Mouse (Mus musculus) neural tube, embryonic 15.5 days (tissue): ENCODE results near the gene Ccdc151. TPM values are rescaled to one million over a fixed set of nuclear protein-coding genes. Genes with fewer than 3 reads are reported as not detected.

Source experiments
- ATAC-seq: fragments of 200-750 bp; cut with Nextera tagmentation; 2 replicates; pipeline ENCODE4 v1.8.0; 2017; ENCODE audit warnings: mild to moderate bottlenecking, moderate TSS enrichment, moderate library complexity; ENCODE audit not compliant: low FRiP score
- H3K27ac ChIP-seq: fragments of 300-500 bp; sonication (generic); replicated peaks from 2 replicates; pipeline ENCODE4 v1.5.1; 2015; ENCODE audit warnings: mild to moderate bottlenecking, inconsistent platforms
- H3K27me3 ChIP-seq: fragments of 300-500 bp; sonication (generic); replicated peaks from 2 replicates; pipeline ENCODE4 v1.6.1; 2015; ENCODE audit warnings: inconsistent platforms
- H3K36me3 ChIP-seq: fragments of 300-500 bp; sonication (generic); 2 replicates; pipeline ENCODE4 v1.6.1; 2015; ENCODE audit warnings: inconsistent platforms
- H3K4me1 ChIP-seq: fragments of 300-500 bp; sonication (generic); 2 replicates; pipeline ENCODE4 v1.6.1; 2015; ENCODE audit warnings: inconsistent platforms
- H3K4me2 ChIP-seq: fragments of 300-500 bp; sonication (generic); 2 replicates; pipeline ENCODE4 v1.6.1; 2015; ENCODE audit warnings: inconsistent platforms, mild to moderate bottlenecking, moderate library complexity
- H3K4me3 ChIP-seq: fragments of 300-500 bp; sonication (generic); replicated peaks from 2 replicates; pipeline ENCODE4 v1.5.1; 2015; ENCODE audit warnings: mild to moderate bottlenecking, inconsistent platforms
- H3K9ac ChIP-seq: fragments of 300-500 bp; sonication (generic); replicated peaks from 2 replicates; pipeline ENCODE4 v1.6.1; 2015; ENCODE audit warnings: mild to moderate bottlenecking, inconsistent platforms
- H3K9me3 ChIP-seq: fragments of 300-500 bp; sonication (generic); replicated peaks from 2 replicates; pipeline ENCODE4 v1.6.1; 2016; ENCODE audit warnings: inconsistent platforms
- WGBS: fragments of 180-500 bp; shearing (Covaris S2); methylation state at CpG from one replicate; pipeline ENCODE4 v1.1.7; 2015; ENCODE audit warnings: mixed read lengths; 5-methylcytosine and 5-hydroxymethylcytosine counted together
- polyA plus RNA-seq: library from polyadenylated mRNA; unstranded; fragments of >200 nt; fragmentation: Nextera tagmentation; extraction: Ambion mirVana; gene quantifications from 2 replicates; pipeline ENCODE4 v1.2.1, GENCODE M21; 2015

The Ccdc151 gene
- polyA plus RNA-seq, 1 experiment from 2014 or later = 4.0 TPM

DNA sequence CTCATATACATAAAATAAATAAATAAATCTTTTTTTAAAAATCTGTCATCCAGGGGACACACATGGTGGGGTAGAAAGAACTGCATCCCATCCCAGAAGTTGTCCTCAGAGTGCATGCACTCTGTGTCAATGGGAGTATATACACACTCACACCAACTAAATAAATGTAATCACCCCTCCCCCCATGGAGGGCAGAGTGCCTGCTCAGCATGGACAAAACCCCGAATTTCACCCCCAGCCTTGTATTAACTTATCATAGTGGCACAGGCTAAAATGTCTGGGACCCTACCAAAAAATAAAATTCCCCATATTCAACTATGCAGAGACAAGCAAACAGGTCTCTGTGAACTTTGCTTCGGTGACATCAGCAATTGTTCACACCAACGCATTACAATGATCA is 47.8 kb downstream of the Ccdc151 start:
- Histone ChIP-seq H3K4me3 (no peak overlapping the region; the same call in 1 of the 2 replicates), H3K36me3 (no peaks in the 10 kb centered on the region)
- WGBS = 73% methylated on average over 3 of the region's 3 CpGs

DNA sequence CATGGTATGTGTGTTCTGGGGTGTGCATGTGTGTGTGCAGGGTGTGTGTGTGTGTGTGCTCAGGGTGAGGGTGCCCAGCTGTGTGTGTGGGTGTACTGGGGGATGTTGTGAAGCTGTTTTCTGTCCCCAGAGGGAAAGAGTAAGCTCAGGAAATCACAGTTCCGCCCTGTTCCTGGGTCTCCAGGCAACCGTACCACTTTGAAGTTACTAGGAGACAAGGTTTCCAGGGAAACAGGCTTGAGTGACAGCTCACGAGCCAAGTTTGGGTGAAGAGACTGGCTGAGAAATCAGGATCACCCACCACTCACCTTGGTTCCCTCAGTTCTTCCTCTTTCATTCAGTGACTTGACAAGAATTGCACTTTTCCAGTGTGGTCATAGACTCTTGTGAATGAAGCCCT is 48.8 kb downstream of the Ccdc151 start:
- no peak overlapping the region for H3K4me2 ChIP-seq

More for the DNA sequence above, 47.8 kb downstream of the Ccdc151 start:
- peaks cover 9% of the 10 kb centered on the region for H3K4me1 ChIP-seq
- H3K9ac ChIP-seq = no peak overlapping the region
- ATAC-seq = no peak
- H3K9me3 ChIP-seq = no peaks in the 10 kb centered on the region
- H3K27ac ChIP-seq = no peak overlapping the region
- peak overlapping the region; percentile 68 for H3K4me2 ChIP-seq
- H3K27me3 ChIP-seq = peaks cover 8% of the 10 kb centered on the region

DNA sequence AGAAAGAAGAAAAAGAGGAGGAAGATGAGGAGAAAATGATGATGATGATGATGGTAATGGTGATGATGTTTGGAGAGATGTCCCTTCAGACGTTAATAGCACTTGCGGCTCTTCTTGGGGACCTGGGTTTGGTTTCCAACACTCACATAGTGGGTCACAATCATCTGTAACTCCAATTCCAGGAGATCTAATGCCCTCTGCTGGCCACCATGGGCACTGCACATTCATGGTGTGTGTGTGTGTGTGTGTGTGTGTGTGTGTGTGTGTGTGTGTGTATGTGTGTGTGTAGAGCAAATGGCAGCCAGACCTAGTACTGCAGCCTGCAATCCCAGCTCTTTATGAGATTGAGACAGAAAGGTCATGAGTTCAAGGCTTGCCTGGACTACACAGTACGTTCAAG is 50.5 kb downstream of the Ccdc151 start:
- no peak overlapping the region for H3K4me3 ChIP-seq
- peaks cover 9% of the 10 kb centered on the region for H3K4me1 ChIP-seq
- H3K9me3 ChIP-seq = no peaks in the 10 kb centered on the region
- no peak overlapping the region for H3K4me2 ChIP-seq
- H3K36me3 ChIP-seq = peaks cover 12% of the 10 kb centered on the region
- WGBS = 78% methylated on average over 3 of the region's 3 CpGs
- ATAC-seq = no peak
- no peak overlapping the region for H3K27ac ChIP-seq
- 0 out of 2 replicates have a peak, but pooled peaks cover 4% of the 10 kb centered on the region for H3K27me3 ChIP-seq
- H3K9ac ChIP-seq = no peak overlapping the region

More for the DNA sequence above, 48.8 kb downstream of the Ccdc151 start:
- Histone ChIP-seq H3K9ac (no peak overlapping the region), H3K4me3 (no peak overlapping the region), H3K36me3 (no peaks in the 10 kb centered on the region), H3K27me3 (no peaks in the 10 kb centered on the region), H3K9me3 (no peaks in the 10 kb centered on the region), H3K27ac (no peak overlapping the region), H3K4me1 (peaks cover 9% of the 10 kb centered on the region)
- WGBS = 18% methylated on average over 3 of the region's 3 CpGs
- ATAC-seq = no peak

DNA sequence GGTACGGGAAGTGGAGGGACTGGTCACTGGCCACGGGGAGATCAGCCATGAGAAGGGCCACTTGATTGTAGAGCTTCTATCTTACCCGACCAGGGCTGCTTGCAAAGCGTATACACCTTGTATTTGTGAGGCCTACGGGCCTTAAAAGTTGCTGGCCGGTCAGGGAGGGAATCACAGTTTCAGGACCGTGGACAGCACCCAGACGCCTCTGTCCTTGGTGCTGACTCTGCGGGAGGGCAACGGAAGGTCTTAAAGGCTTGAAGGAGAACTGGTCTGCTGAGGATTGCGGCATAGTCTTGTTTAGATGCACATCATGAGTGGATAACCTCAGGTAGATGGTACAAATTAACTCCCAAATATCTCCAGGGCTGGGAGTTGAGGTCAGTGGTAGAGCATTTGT is 52.1 kb downstream of the Ccdc151 start:
- H3K27me3 ChIP-seq = 0 out of 2 replicates have a peak, but pooled peaks cover 5% of the 10 kb centered on the region
- no peak overlapping the region for H3K4me2 ChIP-seq
- no peak overlapping the region for H3K27ac ChIP-seq
- peaks cover 3% of the 10 kb centered on the region; the same call in 1 of the 2 replicates for H3K4me1 ChIP-seq
- ATAC-seq = no peak
- WGBS = 18% methylated on average over 11 of the region's 11 CpGs
- no peak overlapping the region for H3K4me3 ChIP-seq
- H3K9me3 ChIP-seq = no peaks in the 10 kb centered on the region
- peaks cover 28% of the 10 kb centered on the region for H3K36me3 ChIP-seq
- H3K9ac ChIP-seq = no peak overlapping the region

DNA sequence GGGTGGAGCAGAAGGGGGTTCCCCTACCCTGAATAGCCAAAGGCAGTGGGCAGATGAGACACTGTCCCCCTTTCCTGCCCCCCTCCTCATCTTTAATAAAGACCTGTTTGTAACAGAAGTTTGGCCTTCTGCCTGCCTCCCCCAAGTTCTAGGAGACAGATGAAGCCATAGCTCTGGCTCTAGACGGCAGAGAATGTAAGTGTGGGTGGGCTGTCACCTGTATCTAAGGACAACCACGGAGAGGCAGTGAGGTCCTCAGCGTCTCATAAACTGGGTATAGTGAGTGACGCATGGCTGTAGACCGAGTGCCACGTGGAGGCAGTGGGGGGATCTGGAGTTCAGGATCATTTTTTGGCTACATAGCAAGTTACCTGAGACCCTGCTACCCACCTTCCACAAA is 53.6 kb downstream of the Ccdc151 start:
- WGBS = 63% methylated on average over 6 of the region's 6 CpGs
- no peak for ATAC-seq
- Histone ChIP-seq H3K27ac (no peak overlapping the region), H3K4me3 (no peak overlapping the region), H3K27me3 (0 out of 2 replicates have a peak, but pooled peaks cover 5% of the 10 kb centered on the region), H3K4me2 (no peak overlapping the region), H3K9ac (no peak overlapping the region), H3K36me3 (peaks cover 36% of the 10 kb centered on the region), H3K9me3 (no peaks in the 10 kb centered on the region), H3K4me1 (peaks cover 3% of the 10 kb centered on the region; the same call in 1 of the 2 replicates)

DNA sequence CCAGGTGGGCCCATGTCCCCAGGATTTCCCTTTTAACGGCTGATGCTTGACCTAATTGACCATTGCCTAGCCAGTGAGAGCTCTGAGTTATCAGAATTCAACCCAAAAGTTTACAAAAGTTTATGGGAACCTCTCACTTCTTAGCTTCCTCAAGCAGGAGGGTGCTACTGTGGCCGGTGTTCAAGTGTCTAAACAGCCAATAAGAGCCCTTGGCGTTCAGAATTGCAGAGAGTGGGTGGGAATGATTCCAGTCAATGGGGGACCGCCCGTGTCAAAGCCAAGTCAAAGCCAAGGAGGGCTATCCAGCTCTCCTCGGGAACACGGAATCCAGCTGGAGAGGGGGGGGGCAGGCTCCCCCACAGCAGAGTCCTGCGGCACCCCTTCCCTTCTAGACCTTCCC is 54.3 kb downstream of the Ccdc151 start:
- H3K4me2 ChIP-seq = no peak overlapping the region
- no peak for ATAC-seq
- H3K27ac ChIP-seq = no peak overlapping the region
- H3K9me3 ChIP-seq = no peaks in the 10 kb centered on the region
- H3K4me3 ChIP-seq = no peak overlapping the region
- H3K4me1 ChIP-seq = peaks cover 3% of the 10 kb centered on the region; the same call in 1 of the 2 replicates
- H3K9ac ChIP-seq = no peak overlapping the region
- 58% methylated on average over 8 of the region's 8 CpGs for WGBS
- 0 out of 2 replicates have a peak, but pooled peaks cover 5% of the 10 kb centered on the region for H3K27me3 ChIP-seq
- H3K36me3 ChIP-seq = peaks cover 36% of the 10 kb centered on the region

DNA sequence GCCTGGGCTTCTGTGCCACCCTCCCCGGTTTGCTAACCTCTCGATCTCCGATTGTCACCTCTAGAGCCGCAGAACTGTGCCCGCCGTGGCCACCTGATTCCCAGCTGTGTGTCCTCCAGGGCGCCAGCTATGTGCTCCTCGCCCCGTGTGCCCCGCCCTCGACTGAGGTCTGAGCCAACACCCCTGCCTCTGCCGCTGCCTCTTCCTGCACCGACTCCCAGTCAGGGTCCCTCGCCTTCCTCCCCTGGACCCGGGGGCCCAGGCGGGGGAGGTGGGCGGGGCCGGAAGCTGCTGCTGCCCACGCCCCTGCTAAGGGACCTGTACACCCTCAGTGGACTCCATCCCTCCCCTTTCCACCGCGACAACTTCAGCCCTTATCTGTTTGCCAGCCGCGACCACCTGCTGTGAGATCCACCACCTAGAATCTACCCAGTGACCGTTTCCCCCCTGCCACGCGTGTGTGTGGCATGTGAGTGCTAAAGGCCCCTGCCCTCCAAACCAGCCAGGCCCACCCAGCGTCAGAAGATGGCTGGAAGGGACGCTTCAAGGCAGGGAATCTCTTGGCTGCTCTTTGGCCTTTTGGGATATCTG is 54.8 kb downstream of the Ccdc151 start:
- Histone ChIP-seq H3K36me3 (peaks cover 36% of the 10 kb centered on the region), H3K9ac (no peak overlapping the region), H3K27me3 (0 out of 2 replicates have a peak, but pooled peaks cover 5% of the 10 kb centered on the region), H3K9me3 (no peaks in the 10 kb centered on the region), H3K4me2 (no peak overlapping the region), H3K27ac (no peak overlapping the region), H3K4me3 (no peak overlapping the region), H3K4me1 (peaks cover 3% of the 10 kb centered on the region; the same call in 1 of the 2 replicates)
- WGBS = 12% methylated on average over 26 of the region's 28 CpGs
- no peak for ATAC-seq

DNA sequence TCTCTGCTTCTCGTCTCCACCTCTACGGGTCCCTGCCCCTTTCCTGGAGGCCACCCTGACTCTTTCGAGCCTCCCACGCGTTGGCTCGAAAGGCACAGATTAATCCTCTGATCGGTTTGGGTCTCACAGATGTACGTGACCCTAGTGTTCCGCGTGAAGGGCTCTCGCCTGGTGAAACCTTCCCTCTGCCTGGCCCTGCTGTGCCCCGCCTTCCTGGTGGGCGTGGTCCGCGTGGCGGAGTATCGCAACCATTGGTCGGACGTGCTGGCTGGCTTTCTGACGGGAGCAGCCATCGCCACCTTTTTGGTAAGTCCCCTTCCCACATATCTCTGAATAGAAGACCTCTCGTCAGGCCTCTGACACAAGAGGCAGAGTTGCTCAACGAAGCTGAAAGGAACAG is 58.2 kb downstream of the Ccdc151 start:
- no peak overlapping the region for H3K4me3 ChIP-seq
- 22% methylated on average over 23 of the region's 23 CpGs for WGBS
- no peak overlapping the region for H3K4me2 ChIP-seq
- H3K4me1 ChIP-seq = peaks cover 5% of the 10 kb centered on the region
- no peak for ATAC-seq
- 0 out of 2 replicates have a peak, but pooled peaks cover 5% of the 10 kb centered on the region for H3K27me3 ChIP-seq
- H3K36me3 ChIP-seq = peaks cover 61% of the 10 kb centered on the region
- H3K9me3 ChIP-seq = no peaks in the 10 kb centered on the region
- no peak overlapping the region for H3K27ac ChIP-seq
- no peak overlapping the region for H3K9ac ChIP-seq

DNA sequence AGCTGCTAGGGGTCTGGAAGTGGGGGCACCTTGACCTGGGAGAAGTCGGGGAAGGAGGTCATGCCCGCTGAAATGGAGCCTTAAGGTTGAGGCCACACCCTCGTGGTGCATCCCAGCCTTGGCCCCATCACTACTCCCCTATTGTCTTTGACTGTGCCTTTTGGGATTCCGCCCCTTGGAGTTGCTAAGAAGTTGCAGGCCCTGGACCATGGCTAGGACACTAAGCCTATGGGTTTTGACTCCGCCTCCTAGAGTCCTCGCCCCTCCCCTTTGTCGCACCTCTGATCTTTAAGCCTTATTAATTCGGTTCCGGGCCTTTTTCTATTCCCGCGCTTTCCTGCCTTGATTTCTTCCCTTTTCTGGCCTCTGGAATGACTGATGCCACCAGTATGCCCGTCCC is 58.8 kb downstream of the Ccdc151 start:
- Histone ChIP-seq H3K27me3 (0 out of 2 replicates have a peak, but pooled peaks cover 5% of the 10 kb centered on the region), H3K36me3 (peaks cover 64% of the 10 kb centered on the region), H3K4me2 (no peak overlapping the region), H3K4me3 (no peak overlapping the region), H3K27ac (no peak overlapping the region), H3K9me3 (no peaks in the 10 kb centered on the region), H3K4me1 (peaks cover 12% of the 10 kb centered on the region), H3K9ac (no peak overlapping the region)
- 50% methylated on average over 12 of the region's 12 CpGs for WGBS
- ATAC-seq = no peak

DNA sequence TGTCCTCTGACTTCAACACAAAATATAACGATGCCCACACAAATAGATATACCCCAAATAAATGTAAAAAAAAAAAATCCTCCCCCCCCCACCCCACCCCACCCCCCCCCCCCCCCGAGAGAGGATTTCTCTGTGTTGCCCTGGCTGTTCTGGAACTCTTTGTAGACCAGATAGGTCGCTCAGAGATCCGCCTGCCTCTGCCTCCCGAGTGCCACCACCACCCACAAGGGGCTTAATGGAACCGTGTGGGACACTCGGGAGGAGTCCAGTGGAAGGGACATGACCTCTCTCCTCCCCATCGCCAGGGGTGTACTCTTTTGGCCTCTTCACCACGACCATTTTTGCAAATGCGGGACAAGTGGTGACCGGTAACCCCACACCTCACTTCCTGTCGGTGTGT is 59.4 kb downstream of the Ccdc151 start:
- Histone ChIP-seq H3K36me3 (peaks cover 60% of the 10 kb centered on the region), H3K4me1 (peaks cover 18% of the 10 kb centered on the region), H3K27ac (no peak overlapping the region), H3K9ac (no peak overlapping the region), H3K27me3 (0 out of 2 replicates have a peak, but pooled peaks cover 5% of the 10 kb centered on the region), H3K4me2 (no peak overlapping the region), H3K9me3 (no peaks in the 10 kb centered on the region), H3K4me3 (no peak overlapping the region)
- 79% methylated on average over 12 of the region's 12 CpGs for WGBS
- ATAC-seq = no peak
